In genomic region chr5:140735297-140735696, GRCm38 (mm10) we compare ENCODE assay signal across 9 mouse cellular contexts. TPM values are rescaled to one million over a fixed set of nuclear protein-coding genes. Genes with fewer than 3 reads are reported as not detected.
DNase-seq lines count a peak whose midpoint lies in the region; ATAC-seq and TF ChIP-seq lines count a peak whose summit lies in the region.
"Had no signal": no experiment of that assay in that cellular context is flagged by ENCODE, and none has a peak within 500 bp of the region (broad histone marks: within the 10 kb centered on the region; RNA-seq: fewer than 3 reads in every experiment).

No protein-coding gene starts in this region.

- peak overlapping the region; percentile 55 for H3K4me2 ChIP-seq in forebrain, postnatal 0 days (ENCODE audit: low read depth)
- H3K4me2 ChIP-seq in stomach, embryonic 15.5 days: peak overlapping the region; percentile 81

- ATAC-seq in frontal cortex, adult (ENCODE audit: low TSS enrichment): peak; percentile 54
- peak; percentile 69 for ATAC-seq in forebrain, postnatal 0 days
- ATAC-seq in megakaryocyte progenitor cell, adult 5-6 weeks (replicated peaks; ENCODE audit: poor library complexity): peak; percentile 40
- 0 out of 2 replicates have a peak, but pooled peaks have one; percentile 28 for ATAC-seq in stomach, embryonic 15.5 days (ENCODE audit: insufficient read depth, low FRiP score, low read depth)

- no peaks in the 10 kb centered on the region for H3K36me3 ChIP-seq in forebrain, postnatal 0 days (ENCODE audit: insufficient read depth)
- H3K36me3 ChIP-seq in stomach, embryonic 15.5 days: no peaks in the 10 kb centered on the region

- no peaks in the 10 kb centered on the region for H3K9me3 ChIP-seq in forebrain, postnatal 0 days (ENCODE audit: low read length)
- no peaks in the 10 kb centered on the region for H3K9me3 ChIP-seq in stomach, embryonic 15.5 days

- H3K4me3 ChIP-seq in forebrain, postnatal 0 days (ENCODE audit: low read depth, low read length): peak overlapping the region; percentile 26
- H3K4me3 ChIP-seq in stomach, embryonic 15.5 days (replicated peaks): peak overlapping the region; percentile 31

- DNase-seq in frontal cortex, postnatal 36 days (ENCODE audit: low spot score in 2 of 2): no peak
- peak; percentile 75 for DNase-seq in T-cell, adult 2 months (ENCODE audit: low spot score)
- peak; percentile 40 for DNase-seq in forebrain, postnatal 0 days
- peak; percentile 20 to 53 for DNase-seq in kidney, postnatal 25 days
- DNase-seq in urinary bladder, postnatal 10 days (ENCODE audit: low spot score): no peak

- no peak overlapping the region for H3K27ac ChIP-seq in forebrain, postnatal 0 days (ENCODE audit: low read depth, low read length)
- no peak overlapping the region for H3K27ac ChIP-seq in stomach, embryonic 15.5 days

- WGBS in forebrain, postnatal 0 days: 7% methylated on average over 22 of the region's 22 CpGs
- under 1% methylated on average over 22 of the region's 22 CpGs for WGBS in stomach, embryonic 15.5 days

- H3K4me1 ChIP-seq in forebrain, postnatal 0 days (ENCODE audit: insufficient read depth): peaks cover 4% of the 10 kb centered on the region; the same call in 1 of the 2 replicates
- H3K4me1 ChIP-seq in stomach, embryonic 15.5 days: peaks cover 12% of the 10 kb centered on the region

- H3K27me3 ChIP-seq in forebrain, postnatal 0 days (ENCODE audit: insufficient read depth, low read length): 0 out of 2 replicates have a peak, but pooled peaks cover 7% of the 10 kb centered on the region
- H3K27me3 ChIP-seq in stomach, embryonic 15.5 days (replicated peaks): peaks cover 16% of the 10 kb centered on the region
- H3K27me3 ChIP-seq: CH12.LX had no signal

- no peak for TF ChIP-seq CTCF in forebrain, postnatal 0 days (IDR thresholded peaks at IDR 0.05; ENCODE audit: low read depth)

- 0 out of 2 replicates have a peak overlapping the region, but pooled peaks have one; percentile 37 for H3K9ac ChIP-seq in forebrain, postnatal 0 days
- H3K9ac ChIP-seq in stomach, embryonic 15.5 days: 0 out of 2 replicates have a peak overlapping the region, but pooled peaks have one; percentile 12

RNA-seq across cellular contexts. Expression of gene Amz1, which starts 11.4 kb away (rescaled TPM):
- total RNA-seq in forebrain, postnatal 0 days (2014; rRNA removed): 12.1 and 12.2 TPM in 2 replicates
- polyA plus RNA-seq in forebrain, postnatal 0 days (2015; fragmentation: Nextera tagmentation; extraction: Ambion mirVana): 8.7 and 14.2 TPM in 2 replicates
- 0.20 and 0.30 TPM in 2 replicates for total RNA-seq in megakaryocyte progenitor cell, adult 5-6 weeks (2015)
- 0.41 and 1.9 TPM in 2 replicates for total RNA-seq in megakaryocyte progenitor cell, adult 5-6 weeks (2017)
- polyA plus RNA-seq in stomach, embryonic 15.5 days (2015; fragmentation: Nextera tagmentation; extraction: Ambion mirVana): 1.1 and 1.3 TPM in 2 replicates

RNA-seq across cellular contexts. Expression of gene Brat1, which starts 30.5 kb away (rescaled TPM):
- 30.0 and 39.1 TPM in 2 replicates for total RNA-seq in forebrain, postnatal 0 days (2014; rRNA removed)
- polyA plus RNA-seq in forebrain, postnatal 0 days (2015; fragmentation: Nextera tagmentation; extraction: Ambion mirVana): 15.8 and 17.4 TPM in 2 replicates
- 6.2 and 6.4 TPM in 2 replicates for total RNA-seq in megakaryocyte progenitor cell, adult 5-6 weeks (2015)
- 11.1 and 12.2 TPM in 2 replicates for total RNA-seq in megakaryocyte progenitor cell, adult 5-6 weeks (2017)
- polyA plus RNA-seq in stomach, embryonic 15.5 days (2015; fragmentation: Nextera tagmentation; extraction: Ambion mirVana): 18.7 and 20.4 TPM in 2 replicates

RNA-seq across cellular contexts. Expression of gene Iqce, which starts 33.1 kb away (rescaled TPM):
- 30.6 TPM in 2 replicates for total RNA-seq in forebrain, postnatal 0 days (2014; rRNA removed)
- polyA plus RNA-seq in forebrain, postnatal 0 days (2015; fragmentation: Nextera tagmentation; extraction: Ambion mirVana): 19.0 and 27.1 TPM in 2 replicates
- total RNA-seq in megakaryocyte progenitor cell, adult 5-6 weeks (2015): 9.8 and 12.7 TPM in 2 replicates
- total RNA-seq in megakaryocyte progenitor cell, adult 5-6 weeks (2017): 9.2 and 9.8 TPM in 2 replicates
- 20.3 and 21.1 TPM in 2 replicates for polyA plus RNA-seq in stomach, embryonic 15.5 days (2015; fragmentation: Nextera tagmentation; extraction: Ambion mirVana)

Comparison
In these comparisons a context has a peak if more than half of its experiments do, and no peak if none do; other contexts are left out.
1. DNase-seq: peak in T-cell, adult 2 months (single experiment), forebrain, postnatal 0 days (single experiment) and kidney, postnatal 25 days (2 of 2); none in frontal cortex, postnatal 36 days (0 of 2) and urinary bladder, postnatal 10 days (single experiment).
2. Peak in every context shown above with its lines, with median percentiles within 50 percentile points of each other: ATAC-seq.